Mouse (Mus musculus): ENCODE measurements around the gene Nos1ap.

GRCm38 (mm10) chr1:170273252-170273651, 316.4 kb downstream of the Nos1ap start:
- no peak for TF ChIP-seq CTCF (IDR thresholded peaks at IDR 0.05; ENCODE audit: borderline replicate concordance, extremely low read depth, insufficient read depth, insufficient read length)
- no peak for TF ChIP-seq POLR2A (IDR thresholded peaks at IDR 0.05; ENCODE audit: borderline replicate concordance, extremely low read depth, insufficient read depth, insufficient read length, poor library complexity, severe bottlenecking)
